In the genomic region with DNA sequence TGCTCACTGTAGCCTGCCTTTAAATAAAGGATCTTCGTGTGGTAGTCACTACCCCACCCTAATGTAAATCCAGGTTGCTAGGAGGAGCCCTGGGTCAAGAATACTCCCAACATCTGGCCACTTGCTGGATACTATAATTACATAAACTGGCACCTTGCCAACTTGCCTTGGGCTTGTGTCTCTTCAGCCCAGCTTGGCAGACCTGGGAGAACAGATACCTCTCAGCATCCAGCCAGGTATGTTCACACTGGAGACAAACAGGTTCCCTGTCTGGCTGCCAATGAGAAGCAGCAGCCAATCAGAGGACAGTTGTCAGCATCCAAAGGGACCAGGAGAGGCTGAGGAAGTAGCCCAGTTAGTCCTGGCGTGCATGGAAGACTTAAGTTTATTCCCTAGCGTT, we compare ENCODE assay signal across 26 mouse cellular contexts.
DNase-seq lines count a peak whose midpoint lies in the region; ATAC-seq and TF ChIP-seq lines count a peak whose summit lies in the region.
"Had no signal": no experiment of that assay in that cellular context is flagged by ENCODE, and none has a peak within 500 bp of the region (broad histone marks: within the 10 kb centered on the region; RNA-seq: fewer than 3 reads in every experiment).

No protein-coding gene starts in this region.

- no peak overlapping the region for H3K9ac ChIP-seq in MEL (ENCODE audit: control insufficient read depth, low read depth, low read length, poor library complexity, severe bottlenecking)
- no peak overlapping the region for H3K9ac ChIP-seq in midbrain, embryonic 13.5 days (replicated peaks)
- H3K9ac ChIP-seq: forebrain, embryonic 13.5 days; heart, embryonic 12.5 days; heart, embryonic 15.5 days; hindbrain, embryonic 13.5 days; intestine, embryonic 15.5 days had no signal

- H3K79me2 ChIP-seq in MEL (ENCODE audit: control insufficient read depth, insufficient read depth, low read length, poor library complexity): no peaks in the 10 kb centered on the region

- peak overlapping the region; percentile 99 for H3K27ac ChIP-seq in MEL (ENCODE audit: control insufficient read depth, low read depth, low read length)
- no peak overlapping the region for H3K27ac ChIP-seq in heart, embryonic 10.5 days
- no peak overlapping the region for H3K27ac ChIP-seq in midbrain, embryonic 13.5 days
- H3K27ac ChIP-seq: forebrain, embryonic 10.5 days; forebrain, embryonic 13.5 days; heart, adult 2 months; heart, embryonic 15.5 days; hindbrain, embryonic 10.5 days; hindbrain, embryonic 13.5 days; intestine, embryonic 15.5 days had no signal

- no peak for ATAC-seq in midbrain, embryonic 13.5 days
- ATAC-seq: CD4-positive, CD25-positive, alpha-beta regulatory T cell, adult 4 months; forebrain, embryonic 13.5 days; forebrain, embryonic 16.5 days; hindbrain, embryonic 16.5 days; intestine, embryonic 15.5 days had no signal

- no peak for TF ChIP-seq EP300 in MEL (IDR thresholded peaks at IDR 0.05; ENCODE audit: low read depth in 1 of 2, low read length in 2 of 2)

- peaks cover 56 to 71% of the 10 kb centered on the region in 2 experiments for H3K4me1 ChIP-seq in MEL (ENCODE audit: control insufficient read depth in 1 of 2, insufficient read depth in 2 of 2, low read length in 2 of 2)
- peaks cover 16% of the 10 kb centered on the region; the same call in 1 of the 2 replicates for H3K4me1 ChIP-seq in heart, embryonic 10.5 days
- H3K4me1 ChIP-seq in midbrain, embryonic 13.5 days (replicated peaks): peaks cover 23% of the 10 kb centered on the region
- H3K4me1 ChIP-seq: intestine, embryonic 15.5 days had no signal

- no peak for TF ChIP-seq CTCF in MEL (IDR thresholded peaks at IDR 0.05 in 2 of 3, conservative IDR thresholded peaks at IDR 0.05 in 1 of 3; ENCODE audit: control insufficient read depth in 1 of 3, insufficient read depth in 1 of 3, low read depth in 2 of 3, low read length in 3 of 3, poor library complexity in 1 of 3, severe bottlenecking in 1 of 3)

- 84% methylated on average over 3 of the region's 3 CpGs for WGBS in heart, embryonic 10.5 days
- WGBS in midbrain, embryonic 13.5 days: 83% methylated on average over 3 of the region's 3 CpGs

- peak; percentile 55 for DNase-seq in cerebellum, adult 9-11 months
- no peak for DNase-seq in cerebellum, postnatal 36 days
- peak; percentile 25 for DNase-seq in MEL (ENCODE audit: low read depth, low spot score)
- peak; percentile 58 for DNase-seq in MN1 (ENCODE audit: low spot score)
- DNase-seq in heart, embryonic 10.5 days (ENCODE audit: low spot score): no peak
- DNase-seq: adrenal gland, adult 2 months; adrenal gland, postnatal 14 days; cerebellum, adult 8-10 months; cerebellum, postnatal 25 days; gastrocnemius, postnatal 10 days; gastrocnemius, postnatal 36 days; heart, adult 2 months; heart, postnatal 10 days; heart, postnatal 36 days; kidney, adult 11 months had no signal

- H3K36me3 ChIP-seq in MEL (ENCODE audit: control insufficient read depth in 1 of 2, insufficient read depth in 2 of 2, low read length in 2 of 2): peaks cover 0 to 65% of the 10 kb centered on the region in 2 experiments; a peak in 2 of 4 replicates
- no peaks in the 10 kb centered on the region for H3K36me3 ChIP-seq in heart, embryonic 10.5 days
- no peaks in the 10 kb centered on the region for H3K36me3 ChIP-seq in midbrain, embryonic 13.5 days
- H3K36me3 ChIP-seq: forebrain, embryonic 10.5 days; heart, embryonic 12.5 days; heart, embryonic 15.5 days; hindbrain, embryonic 10.5 days; hindbrain, embryonic 13.5 days; intestine, embryonic 15.5 days had no signal

- H3K27me3 ChIP-seq in MEL (ENCODE audit: control insufficient read depth in 1 of 2, insufficient read depth in 2 of 2, low read length in 2 of 2): no peaks in the 10 kb centered on the region
- H3K27me3 ChIP-seq in heart, embryonic 10.5 days (ENCODE audit: insufficient read depth, poor library complexity, severe bottlenecking): no peaks in the 10 kb centered on the region
- H3K27me3 ChIP-seq in midbrain, embryonic 13.5 days: peaks cover 13% of the 10 kb centered on the region; the same call in 1 of the 2 replicates
- H3K27me3 ChIP-seq: forebrain, embryonic 13.5 days; heart, embryonic 12.5 days; heart, embryonic 15.5 days; hindbrain, embryonic 13.5 days; intestine, embryonic 15.5 days had no signal

- H3K4me3 ChIP-seq in MEL (ENCODE audit: control insufficient read depth in 1 of 2, insufficient read depth in 1 of 2, low read depth in 2 of 2, low read length in 2 of 2): no peak overlapping the region
- H3K4me3 ChIP-seq in heart, embryonic 10.5 days: no peak overlapping the region
- H3K4me3 ChIP-seq in midbrain, embryonic 13.5 days (replicated peaks): no peak overlapping the region
- H3K4me3 ChIP-seq: forebrain, embryonic 10.5 days; forebrain, embryonic 13.5 days; heart, adult 2 months; heart, embryonic 12.5 days; heart, embryonic 15.5 days; hindbrain, embryonic 10.5 days; hindbrain, embryonic 13.5 days; intestine, embryonic 15.5 days had no signal

- no peak for TF ChIP-seq POLR2A in MEL (IDR thresholded peaks at IDR 0.05; ENCODE audit: control insufficient read depth in 1 of 2, insufficient read depth in 1 of 2, low read depth in 1 of 2, low read length in 2 of 2, poor library complexity in 1 of 2)

- no peak overlapping the region for H3K4me2 ChIP-seq in midbrain, embryonic 13.5 days (replicated peaks)
- H3K4me2 ChIP-seq: forebrain, embryonic 13.5 days; heart, embryonic 12.5 days; heart, embryonic 15.5 days; hindbrain, embryonic 13.5 days; intestine, embryonic 15.5 days had no signal

- no peaks in the 10 kb centered on the region for H3K9me3 ChIP-seq in MEL (replicated peaks; ENCODE audit: insufficient read depth, low read length)
- H3K9me3 ChIP-seq in heart, embryonic 10.5 days: no peaks in the 10 kb centered on the region
- no peaks in the 10 kb centered on the region for H3K9me3 ChIP-seq in midbrain, embryonic 13.5 days
- H3K9me3 ChIP-seq: forebrain, embryonic 10.5 days; forebrain, embryonic 13.5 days; heart, embryonic 12.5 days; heart, embryonic 15.5 days; hindbrain, embryonic 10.5 days; hindbrain, embryonic 13.5 days; intestine, embryonic 15.5 days had no signal

- TF ChIP-seq RAD21 in MEL (IDR thresholded peaks at IDR 0.05; ENCODE audit: low read depth, low read length): no peak

TF ChIP-seq in MEL, 35 proteins besides CTCF, POLR2A, EP300 and RAD21:
- TF ChIP-seq KAT2A (conservative IDR thresholded peaks at IDR 0.05; ENCODE audit: low read depth, low read length) (no peak), MAX (IDR thresholded peaks at IDR 0.05; ENCODE audit: low read length) (no peak), TAL1 (IDR thresholded peaks at IDR 0.05; ENCODE audit: low read length) (no peak)

Comparison
In these comparisons a context has a peak if more than half of its experiments do, and no peak if none do; other contexts are left out.
1. DNase-seq: peak in cerebellum, adult 9-11 months (single experiment), MEL (single experiment) and MN1 (single experiment); none in cerebellum, postnatal 36 days (0 of 2) and heart, embryonic 10.5 days (single experiment).